Mouse (Mus musculus): ENCODE measurements around the gene Sytl2.

Sytl2 gene

DNA sequence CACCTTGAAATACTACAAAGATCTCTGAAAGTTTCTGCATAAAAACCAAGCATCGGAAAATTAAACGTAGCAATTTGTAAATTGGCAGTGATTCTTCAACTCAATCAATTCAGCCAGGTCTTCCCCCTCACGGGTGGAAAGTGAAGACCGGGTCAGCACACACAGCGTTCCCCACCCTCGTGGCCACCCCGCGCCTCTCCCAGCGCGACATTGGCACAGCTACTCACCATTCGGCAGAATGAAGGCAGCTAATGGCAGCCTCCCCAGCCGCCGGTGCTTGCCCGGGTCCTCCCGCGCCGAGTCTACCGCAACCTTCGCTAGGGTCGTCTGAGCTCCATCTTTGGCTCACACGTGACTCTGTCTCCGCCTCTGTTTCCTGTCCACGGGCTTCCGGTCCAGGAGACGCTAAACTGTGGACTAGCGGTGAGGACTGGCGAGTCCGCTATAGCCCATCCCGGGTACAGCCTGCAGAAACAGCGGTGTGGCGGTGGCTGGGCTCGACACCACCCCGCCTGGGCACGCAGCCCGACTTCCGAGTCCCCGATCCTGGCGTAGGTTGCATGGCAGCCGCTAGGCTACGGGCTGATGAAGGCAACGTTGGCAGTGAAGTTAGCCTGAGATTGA is 154.9 kb downstream of the Sytl2 start, which contains the start of gene Tmem126a:
Gene Tmem126a (minus strand): TSS at position 385 of the 624 bp plus-strand sequence.
- in situ Hi-C loops (cut with MboI; ENCODE audit: low sequenced_read_pairs): loop anchor here (25.0 kb wide), 1 partner anchor 470 kb away; the partner anchor contains the start of gene Eed

DNA sequence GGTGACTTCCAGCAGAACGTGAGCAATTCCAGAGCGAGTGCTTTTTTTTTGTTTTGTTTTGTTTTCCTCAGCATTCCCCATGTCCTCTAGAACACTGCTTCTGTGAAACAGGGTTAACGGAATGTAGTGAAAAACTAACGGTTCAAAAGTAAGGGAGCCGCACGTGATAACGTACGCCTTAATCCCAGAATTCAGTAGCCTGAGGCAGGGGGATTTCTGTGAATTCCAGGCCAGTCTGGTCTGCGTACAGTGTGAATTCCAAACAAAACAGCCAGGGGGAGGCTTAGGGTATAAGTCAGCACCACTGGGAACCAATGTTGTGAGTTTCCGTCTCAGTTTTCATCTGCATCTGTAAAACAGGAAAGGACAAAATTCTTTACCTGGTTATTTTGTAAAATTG is 155.5 kb downstream of the Sytl2 start:
- in situ Hi-C loops (cut with MboI; ENCODE audit: low sequenced_read_pairs): loop anchor here (25.0 kb wide), 1 partner anchor 470 kb away; the partner anchor contains the start of gene Eed

Measured in CH12F3 (cell line).